Mouse (Mus musculus) CH12.LX (cell line): ENCODE results near the gene Rpl41. TPM values are rescaled to one million over a fixed set of nuclear protein-coding genes. Genes with fewer than 3 reads are reported as not detected.

Experiments
- DNase-seq: peaks from one replicate; pipeline ENCODE4 v3.0.0-alpha.2; 2013; ENCODE audit errors: extremely low read depth
- H3K27ac ChIP-seq: 2 replicates; pipeline ENCODE4 v1.5.1; 2012; ENCODE audit warnings: low read depth, mild to moderate bottlenecking, control low read depth, moderate library complexity; ENCODE audit not compliant: insufficient read depth
- H3K27me3 ChIP-seq: replicated peaks from 2 replicates; pipeline ENCODE3; 2012; ENCODE audit warnings: inconsistent platforms
- H3K36me3 ChIP-seq, 2 experiments: replicated peaks in 1 of 2; 2 replicates each; pipeline versions ENCODE3 to v1.6.1; 2012; ENCODE audit warnings: inconsistent platforms in 1 of 2, low read length in 1 of 2, mild to moderate bottlenecking in 1 of 2, mixed read lengths in 1 of 2, moderate library complexity in 1 of 2; ENCODE audit not compliant: control insufficient read depth in 1 of 2, insufficient read depth in 1 of 2
- H3K4me1 ChIP-seq, 2 experiments: 2 replicates each; pipeline ENCODE4 v1.6.1; 2012; ENCODE audit warnings: inconsistent platforms in 1 of 2, moderate library complexity in 1 of 2; ENCODE audit not compliant: insufficient read depth in 2 of 2, control insufficient read depth in 1 of 2
- H3K4me2 ChIP-seq: 2 replicates; pipeline ENCODE4 v1.6.1; 2012; ENCODE audit warnings: low read depth, mild to moderate bottlenecking, control low read depth; ENCODE audit not compliant: poor library complexity, insufficient read depth, severe bottlenecking
- H3K4me3 ChIP-seq, 3 experiments: fragments of 150-350 bp in 1 of 3; sonication (generic) in 1 of 3; replicated peaks in 1 of 3; 2 replicates each; pipeline versions ENCODE3 to v1.5.1; 2011 to 2012; ENCODE audit warnings: low read depth in 2 of 3, low read length in 2 of 3, mild to moderate bottlenecking in 2 of 3, moderate library complexity in 2 of 3, control low read depth in 1 of 3, improper control_type of control experiment in 1 of 3, inconsistent platforms in 1 of 3, mixed read lengths in 1 of 3; ENCODE audit not compliant: poor library complexity in 1 of 3
- H3K79me2 ChIP-seq: replicated peaks from 2 replicates; pipeline ENCODE4 v1.6.1; 2012; ENCODE audit warnings: mild to moderate bottlenecking, moderate library complexity; ENCODE audit not compliant: control insufficient read depth, poor library complexity, insufficient read depth, severe bottlenecking; ENCODE audit errors: extremely low read depth
- H3K9ac ChIP-seq: 2 replicates; pipeline ENCODE4 v1.6.1; 2012; ENCODE audit warnings: low read depth, mild to moderate bottlenecking, control low read depth, moderate library complexity; ENCODE audit not compliant: insufficient read depth
- H3K9me3 ChIP-seq: replicated peaks from 2 replicates; pipeline ENCODE3; 2012; ENCODE audit warnings: low read length, inconsistent platforms, mixed read lengths
- BHLHE40 ChIP-seq: IDR thresholded peaks from 2 replicates; pipeline ENCODE4 v1.6.1; 2011; ENCODE audit warnings: mild to moderate bottlenecking, low read depth, low read length, improper control_type of control experiment
- CHD1 ChIP-seq: IDR thresholded peaks from 2 replicates; pipeline ENCODE4 v1.6.1; 2012; ENCODE audit warnings: low read depth, low read length, improper control_type of control experiment, inconsistent platforms
- CHD2 ChIP-seq: IDR thresholded peaks from 2 replicates; pipeline ENCODE4 v1.6.1; 2011; ENCODE audit warnings: low read length, improper control_type of control experiment
- CTCF ChIP-seq, 2 experiments: IDR thresholded peaks in 1 of 2; conservative IDR thresholded peaks in 1 of 2; 2 replicates each; pipeline ENCODE4 v1.5.1; 2011 to 2012; ENCODE audit warnings: low read depth in 2 of 2, low read length in 2 of 2, improper control_type of control experiment in 1 of 2, inconsistent platforms in 1 of 2, mild to moderate bottlenecking in 1 of 2, moderate library complexity in 1 of 2
- E2F4 ChIP-seq: IDR thresholded peaks from 2 replicates; pipeline ENCODE4 v1.6.1; 2011; ENCODE audit warnings: low read depth, low read length, improper control_type of control experiment; ENCODE audit not compliant: insufficient replicate concordance
- ELF1 ChIP-seq: IDR thresholded peaks from 2 replicates; pipeline ENCODE4 v1.6.1; 2014; ENCODE audit warnings: low read depth, mild to moderate bottlenecking, inconsistent platforms, low read length, improper control_type of control experiment
- EP300 ChIP-seq: IDR thresholded peaks from 2 replicates; pipeline ENCODE4 v1.6.1; 2011; ENCODE audit warnings: low read length, improper control_type of control experiment
- ETS1 ChIP-seq: conservative IDR thresholded peaks from 2 replicates; pipeline ENCODE4 v1.6.1; 2012; ENCODE audit warnings: low read depth, mild to moderate bottlenecking, inconsistent platforms, low read length, improper control_type of control experiment, moderate library complexity
- GABPA ChIP-seq: IDR thresholded peaks from 2 replicates; pipeline ENCODE4 v1.6.1; 2012; ENCODE audit warnings: low read depth, low read length, improper control_type of control experiment, inconsistent platforms; ENCODE audit not compliant: insufficient replicate concordance
- HCFC1 ChIP-seq: IDR thresholded peaks from 2 replicates; pipeline ENCODE4 v1.6.1; 2012; ENCODE audit warnings: low read depth, mild to moderate bottlenecking, inconsistent platforms, low read length, improper control_type of control experiment
- IRF4 ChIP-seq: IDR thresholded peaks from 2 replicates; pipeline ENCODE4 v1.6.1; 2014; ENCODE audit warnings: low read depth, mild to moderate bottlenecking, inconsistent platforms, low read length, improper control_type of control experiment
- JUN ChIP-seq: IDR thresholded peaks from 2 replicates; pipeline ENCODE4 v1.6.1; 2011; ENCODE audit warnings: low read depth, mild to moderate bottlenecking, low read length, improper control_type of control experiment, moderate library complexity; ENCODE audit not compliant: insufficient read depth
- KAT2A ChIP-seq: IDR thresholded peaks from 2 replicates; pipeline ENCODE4 v1.6.1; 2012; ENCODE audit warnings: low read length, improper control_type of control experiment, inconsistent platforms; ENCODE audit not compliant: insufficient replicate concordance
- MAFK ChIP-seq: IDR thresholded peaks from 2 replicates; pipeline ENCODE4 v1.6.1; 2011; ENCODE audit warnings: low read length, improper control_type of control experiment; ENCODE audit not compliant: insufficient replicate concordance
- MAZ ChIP-seq: IDR thresholded peaks from 2 replicates; pipeline ENCODE4 v1.6.1; 2012; ENCODE audit warnings: low read depth, mild to moderate bottlenecking, inconsistent platforms, low read length, improper control_type of control experiment, moderate library complexity
- MEF2A ChIP-seq: IDR thresholded peaks from 2 replicates; pipeline ENCODE4 v1.6.1; 2014; ENCODE audit warnings: low read depth, mild to moderate bottlenecking, inconsistent platforms, low read length, improper control_type of control experiment, borderline replicate concordance
- MXI1 ChIP-seq: IDR thresholded peaks from 2 replicates; pipeline ENCODE4 v1.6.1; 2011; ENCODE audit warnings: mild to moderate bottlenecking, low read depth, low read length, improper control_type of control experiment
- MYC ChIP-seq: IDR thresholded peaks from 2 replicates; pipeline ENCODE4 v1.6.1; 2011; ENCODE audit warnings: low read depth, mild to moderate bottlenecking, improper control_type of control experiment, low read length
- NELFE ChIP-seq: IDR thresholded peaks from 2 replicates; pipeline ENCODE4 v1.6.1; 2011; ENCODE audit warnings: low read depth, low read length, improper control_type of control experiment
- NRF1 ChIP-seq: IDR thresholded peaks from 2 replicates; pipeline ENCODE4 v1.6.1; 2014; ENCODE audit warnings: low read depth, mild to moderate bottlenecking, inconsistent platforms, low read length, improper control_type of control experiment, moderate library complexity
- PAX5 ChIP-seq: IDR thresholded peaks from 2 replicates; pipeline ENCODE4 v1.6.1; 2012; ENCODE audit warnings: low read length, inconsistent platforms, mixed read lengths
- POLR2A ChIP-seq: IDR thresholded peaks from 2 replicates; pipeline ENCODE4 v1.6.1; 2011; ENCODE audit warnings: low read depth, mild to moderate bottlenecking, improper control_type of control experiment, low read length
- POLR2AphosphoS2 ChIP-seq: IDR thresholded peaks from 2 replicates; pipeline ENCODE4 v1.6.1; 2011; ENCODE audit warnings: low read depth, low read length, improper control_type of control experiment
- RCOR1 ChIP-seq: conservative IDR thresholded peaks from 2 replicates; pipeline ENCODE4 v1.6.1; 2012; ENCODE audit warnings: low read depth, mild to moderate bottlenecking, inconsistent platforms, low read length, improper control_type of control experiment
- SIN3A ChIP-seq: IDR thresholded peaks from 2 replicates; pipeline ENCODE4 v1.6.1; 2012; ENCODE audit warnings: low read length, improper control_type of control experiment, inconsistent platforms
- SMC3 ChIP-seq: IDR thresholded peaks from 2 replicates; pipeline ENCODE4 v1.6.1; 2011; ENCODE audit warnings: low read depth, low read length, improper control_type of control experiment
- TBP ChIP-seq: conservative IDR thresholded peaks from 2 replicates; pipeline ENCODE4 v1.6.1; 2011; ENCODE audit warnings: low read depth, low read length, improper control_type of control experiment
- TCF12 ChIP-seq: IDR thresholded peaks from 2 replicates; pipeline ENCODE4 v1.6.1; 2014; ENCODE audit warnings: low read depth, mild to moderate bottlenecking, inconsistent platforms, low read length, improper control_type of control experiment
- UBTF ChIP-seq: IDR thresholded peaks from 2 replicates; pipeline ENCODE4 v1.6.1; 2012; ENCODE audit warnings: low read depth, mild to moderate bottlenecking, inconsistent platforms, low read length, improper control_type of control experiment, moderate library complexity
- USF1 ChIP-seq: IDR thresholded peaks from 2 replicates; pipeline ENCODE4 v1.6.1; 2014; ENCODE audit warnings: low read depth, mild to moderate bottlenecking, inconsistent platforms, low read length, improper control_type of control experiment
- USF2 ChIP-seq: conservative IDR thresholded peaks from 2 replicates; pipeline ENCODE4 v1.6.1; 2011; ENCODE audit warnings: low read depth, low read length, improper control_type of control experiment
- ZC3H11A ChIP-seq: IDR thresholded peaks from 2 replicates; pipeline ENCODE4 v1.6.1; 2012; ENCODE audit warnings: low read depth, mild to moderate bottlenecking, inconsistent platforms, low read length, improper control_type of control experiment
- ZKSCAN1 ChIP-seq: IDR thresholded peaks from 2 replicates; pipeline ENCODE4 v1.6.1; 2012; ENCODE audit warnings: low read depth, inconsistent platforms, low read length, improper control_type of control experiment, borderline replicate concordance
- ZMIZ1 ChIP-seq: IDR thresholded peaks from 2 replicates; pipeline ENCODE4 v1.6.1; 2012; ENCODE audit warnings: low read depth, mild to moderate bottlenecking, inconsistent platforms, low read length, improper control_type of control experiment
- dilution Hi-C: fragments of 300-500 bp; cut with MboI; formaldehyde crosslinking; loops from 2 replicates; pipeline ENCODE4 v1.14.3; 2020; ENCODE audit warnings: low sequenced_read_pairs; ENCODE audit not compliant: extremely low pct_unique_long_range_greater_than_20kb, extremely low pct_ligation_motif_present
- in situ Hi-C: fragments of 300-500 bp; cut with MboI; formaldehyde crosslinking; loops from 3 replicates; pipeline ENCODE4 v1.14.3; 2019; ENCODE audit warnings: low sequenced_read_pairs, low pct_ligation_motif_present, low pct_unique_long_range_greater_than_20kb, mixed read lengths
- polyA plus RNA-seq: library from polyadenylated mRNA; unstranded; fragments of >175 nt; gene quantifications from 2 replicates; pipeline ENCODE4 v1.2.1, GENCODE M21; 2012; ENCODE audit warnings: low read depth; ENCODE audit not compliant: insufficient read length
- total RNA-seq, 2 experiments: library from RNA; depleted of rRNA; stranded (reverse); fragments of 300-350 nt in 1 of 2; fragments of >200 nt in 1 of 2; gene quantifications; 2 replicates each; pipeline ENCODE4 v1.2.3; 2012 to 2014

The Rpl41 gene
- total and polyA plus RNA-seq, 3 experiments = 2,709 to 8,549 (median 8,065) TPM

- TF ChIP-seq ZKSCAN1 (no peak), ZC3H11A (no peak), ZMIZ1 (peak; percentile 86; the same call in 1 of the 2 replicates), USF1 (no peak), RCOR1 (no peak), USF2 (no peak), MXI1 (peak; percentile 95), TBP (0 out of 2 replicates have a peak, but pooled peaks have one; percentile 15)
- TF ChIP-seq, all 38 proteins: peak for 24
Measured at GRCm38 (mm10) chr10:128565788-128566531, 16.9 kb upstream of the Rpl41 start, which contains the start of gene Pa2g4 (continued).

- Histone ChIP-seq H3K27ac (peak overlapping the region; percentile 59), H3K79me2 (peaks cover 38% of the 10 kb centered on the region), H3K36me3 (peaks cover 35 to 60% of the 10 kb centered on the region in 2 experiments), H3K4me2 (peak overlapping the region; percentile 81), H3K9me3 (no peaks in the 10 kb centered on the region), H3K27me3 (no peaks in the 10 kb centered on the region), H3K9ac (peak overlapping the region; percentile 83), H3K4me3 (peak overlapping the region; percentile 85 to 98 (median 94)), H3K4me1 (peaks cover 4 to 27% of the 10 kb centered on the region in 2 experiments; a peak in 2 of 4 replicates)
- dilution Hi-C loops (no loop called here), in situ Hi-C loops (no loop called here)
- DNase-seq = peak; percentile 45
- TF ChIP-seq POLR2A = no peak
- TF ChIP-seq SMC3 = no peak
- no peak for TF ChIP-seq KAT2A
- peak; percentile 93 for TF ChIP-seq BHLHE40
- no peak for TF ChIP-seq POLR2AphosphoS2
- no peak for TF ChIP-seq ZC3H11A
- TF ChIP-seq TCF12 = peak; percentile 47; the same call in 1 of the 2 replicates
- TF ChIP-seq IRF4 = no peak
- TF ChIP-seq SIN3A = peak; percentile 45
- no peak for TF ChIP-seq ETS1
- TF ChIP-seq CHD2 = no peak
- no peak for TF ChIP-seq E2F4
- no peak for TF ChIP-seq JUN
- TF ChIP-seq ZMIZ1 = no peak
- no peak for TF ChIP-seq ZKSCAN1
- TF ChIP-seq NRF1 = no peak
- TF ChIP-seq TBP = no peak
- TF ChIP-seq HCFC1 = no peak; the same call in none of the 2 replicates
- no peak for TF ChIP-seq MAZ
- no peak for TF ChIP-seq CHD1
- 0 out of 2 replicates have a peak, but pooled peaks have one; percentile 21 for TF ChIP-seq NELFE
- peak; percentile 96 for TF ChIP-seq MXI1
- TF ChIP-seq PAX5 = no peak
- no peak for TF ChIP-seq USF2
- no peak for TF ChIP-seq ELF1
- TF ChIP-seq UBTF = no peak
- peak; percentile 99 for TF ChIP-seq MYC
- TF ChIP-seq CTCF (conservative IDR thresholded peaks at IDR 0.05 in 1 of 2, IDR thresholded peaks at IDR 0.05 in 1 of 2; ENCODE audit: low read depth in 2 of 2, low read length in 2 of 2) = no peak
- TF ChIP-seq EP300 = no peak
- TF ChIP-seq MAFK = no peak
- no peak for TF ChIP-seq GABPA
- TF ChIP-seq USF1 = no peak
- TF ChIP-seq RCOR1 = no peak
- TF ChIP-seq MEF2A = no peak
Measured at GRCm38 (mm10) chr10:128565206-128565787, 16.2 kb upstream of the Rpl41 start.
